Mouse (Mus musculus) cerebellum, adult 9-10 months (tissue): ENCODE measurements around the gene Chn1.
A peak's percentile ranks its signal among the peaks of the same experiment; 100 is the strongest.

Experiments
- DNase-seq: peaks from one replicate; pipeline ENCODE4 v3.0.0; 2022

Chn1 gene

DNA sequence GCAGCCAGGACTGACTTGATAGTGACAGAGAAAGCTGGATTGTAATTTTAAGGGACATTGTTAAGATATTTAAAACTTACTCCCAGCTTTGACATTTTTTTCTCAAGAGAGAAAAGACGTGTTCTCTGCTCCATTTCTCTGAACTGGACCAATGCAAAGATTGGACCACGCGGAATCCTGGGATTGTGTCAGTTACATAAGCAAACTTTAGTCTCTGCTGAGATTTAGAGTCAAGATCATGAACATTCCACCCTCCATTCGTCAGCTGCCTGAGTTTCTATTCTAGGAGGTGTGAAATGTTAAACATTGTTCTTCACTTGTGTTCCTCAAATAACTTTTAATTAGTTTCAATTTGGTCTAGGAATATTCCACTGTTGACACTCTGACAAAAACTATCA, 188.0 kb downstream of the Chn1 start:
- no peak for DNase-seq

DNA sequence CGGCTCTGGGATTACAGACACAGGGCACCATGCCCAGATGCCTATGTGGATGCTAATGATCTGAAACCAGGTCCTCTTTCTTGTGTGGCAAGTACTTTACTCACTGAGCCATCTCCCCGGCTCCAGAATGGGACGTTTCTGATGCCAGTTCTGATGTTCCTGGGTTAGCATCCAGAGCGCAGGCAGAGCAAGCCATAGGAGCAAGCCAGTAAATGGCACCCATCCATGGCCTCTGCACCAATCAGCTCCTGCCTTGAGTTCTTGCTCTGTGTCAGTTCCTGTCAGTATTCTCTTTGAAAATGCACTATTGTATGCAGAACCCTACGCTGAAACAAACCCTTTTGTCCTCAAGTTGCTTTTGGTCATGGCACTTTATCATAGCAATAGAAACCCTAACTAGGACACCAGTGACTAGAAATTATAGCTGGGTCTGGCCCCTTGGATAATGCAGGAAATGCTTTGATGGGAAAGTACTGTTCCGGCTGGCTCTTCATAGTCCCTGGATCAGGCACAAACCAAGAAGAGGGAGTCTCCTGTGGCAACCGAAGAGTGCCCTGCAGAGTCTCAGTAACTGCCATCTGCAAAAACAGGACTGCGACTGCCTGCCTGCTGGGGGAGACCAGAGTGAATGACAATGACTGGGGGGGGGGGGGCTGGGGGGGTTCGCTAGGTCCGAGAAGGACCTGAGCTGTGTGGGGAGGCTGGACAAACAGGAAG, 188.6 kb downstream of the Chn1 start:
- DNase-seq = peak; percentile 19

DNA sequence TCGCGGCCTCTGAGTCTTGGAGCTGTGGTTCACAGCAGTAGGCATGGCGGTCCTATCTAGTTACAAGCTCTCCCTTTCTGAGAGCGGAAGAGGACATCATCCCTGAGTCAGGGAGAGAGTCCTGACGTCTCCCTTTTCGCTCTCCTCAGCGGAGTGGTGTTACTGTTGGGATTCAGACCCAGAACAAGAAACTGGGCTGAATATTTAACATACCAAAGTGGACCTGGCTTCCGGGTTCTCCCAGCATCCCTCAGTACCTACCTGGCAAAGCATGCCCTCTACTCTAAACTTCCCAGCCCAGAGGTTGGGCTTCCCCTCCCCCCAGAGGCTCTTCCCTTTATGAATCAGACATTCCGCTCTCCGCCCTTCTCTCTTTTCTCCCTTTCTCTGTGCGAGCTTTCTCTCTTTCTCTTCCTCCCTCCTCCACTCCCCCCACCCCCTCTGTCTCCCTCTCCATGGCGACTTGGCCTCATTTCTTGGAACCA, 189.8 kb downstream of the Chn1 start:
- peak; percentile 22 for DNase-seq

DNA sequence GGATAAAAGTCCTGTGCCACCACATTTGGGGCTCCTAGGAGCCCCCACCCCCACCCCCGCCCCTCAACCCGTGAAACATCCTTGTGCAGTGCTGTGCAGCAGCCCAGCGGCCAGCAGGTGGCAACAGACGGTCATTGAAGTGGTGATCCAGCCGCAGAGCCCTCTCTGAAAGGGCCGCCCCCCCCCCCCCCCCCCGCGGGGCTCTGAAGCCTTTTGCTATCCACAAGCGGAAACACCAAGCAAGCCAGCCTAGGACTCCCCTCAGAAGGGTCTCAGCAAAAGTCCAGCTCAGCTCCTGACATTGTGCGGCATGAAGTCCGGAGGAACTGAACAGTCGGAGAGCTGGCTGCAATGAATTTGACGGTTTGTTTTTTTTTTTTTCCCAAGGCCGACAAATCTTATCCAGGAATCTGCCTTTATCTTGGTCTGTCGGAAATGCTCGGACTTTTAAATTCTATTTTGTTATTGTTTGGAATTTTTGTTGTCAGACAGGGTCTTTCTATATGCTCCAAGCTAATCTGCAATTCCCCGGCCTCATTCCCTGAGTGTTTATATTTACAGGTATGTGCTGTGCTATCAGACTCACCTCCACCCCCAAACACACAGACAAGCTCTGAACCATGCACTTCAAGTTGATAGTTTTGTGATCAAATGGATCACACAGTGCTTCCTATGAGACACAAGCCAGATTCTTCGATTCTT, 190.3 kb downstream of the Chn1 start:
- peak; percentile 49 for DNase-seq

DNA sequence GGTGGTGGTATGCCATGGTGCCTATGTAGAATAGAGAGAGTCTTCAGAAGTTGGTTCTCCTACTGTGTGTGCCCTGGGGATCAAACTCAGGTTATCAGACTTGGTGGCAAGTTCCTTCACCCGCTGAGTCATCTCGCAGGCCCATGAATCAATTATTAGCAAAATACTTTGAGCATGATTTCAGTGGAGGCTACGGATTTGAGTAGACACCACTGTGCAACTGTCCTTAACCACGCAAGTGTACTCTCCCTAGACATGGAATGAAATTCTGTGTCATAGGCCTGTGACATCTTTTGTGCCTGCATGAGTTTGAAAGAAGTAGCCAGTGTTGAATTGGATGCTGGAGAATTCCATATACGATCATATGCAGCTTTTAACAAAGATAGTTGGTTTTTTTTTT, 194.4 kb downstream of the Chn1 start:
- DNase-seq = no peak

GRCm38 (mm10) chr2:73580166-73580565, 195.0 kb downstream of the Chn1 start, which contains the start of gene Chrna1:
Gene Chrna1 (minus strand): TSS chr2:73580338.
- no peak for DNase-seq

DNA sequence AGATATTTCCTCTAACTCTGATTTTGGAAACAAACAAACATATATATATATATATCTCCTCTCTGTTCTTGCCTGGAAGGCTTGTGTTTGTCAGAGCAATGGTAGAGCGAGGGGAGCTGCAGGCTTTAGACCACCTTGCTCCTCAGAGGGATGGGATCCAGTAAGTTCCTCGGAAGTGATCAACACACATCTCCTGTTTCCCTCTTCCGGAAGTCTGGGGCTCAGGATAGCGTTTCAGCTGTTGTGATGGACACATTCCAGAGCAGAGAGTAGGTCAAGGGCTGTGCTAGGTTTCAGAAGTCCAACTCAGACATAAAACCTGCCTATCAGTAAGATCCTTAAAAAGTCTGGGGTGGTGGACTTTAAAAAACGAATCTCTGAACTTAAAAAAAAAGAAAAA, 196.0 kb downstream of the Chn1 start:
- DNase-seq = no peak

DNA sequence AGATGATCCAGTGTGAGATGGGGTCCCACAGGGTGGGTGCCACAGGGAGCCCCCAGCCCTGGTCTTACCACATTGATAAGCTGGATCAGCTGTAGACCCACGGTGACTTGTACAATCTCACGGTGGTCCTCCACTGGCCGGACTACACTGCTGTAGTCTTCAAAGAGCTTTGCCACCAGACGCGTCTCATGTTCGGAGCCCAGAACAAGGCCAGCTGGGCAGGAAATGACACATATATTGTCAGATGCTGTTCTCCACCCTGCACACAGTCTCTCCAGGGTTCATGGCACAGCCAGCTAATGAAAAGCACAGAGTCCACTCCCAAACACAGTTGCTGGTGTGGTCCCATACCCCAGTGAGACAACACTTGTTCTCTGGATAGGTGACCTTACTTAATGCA, 200.7 kb downstream of the Chn1 start:
- no peak for DNase-seq

DNA sequence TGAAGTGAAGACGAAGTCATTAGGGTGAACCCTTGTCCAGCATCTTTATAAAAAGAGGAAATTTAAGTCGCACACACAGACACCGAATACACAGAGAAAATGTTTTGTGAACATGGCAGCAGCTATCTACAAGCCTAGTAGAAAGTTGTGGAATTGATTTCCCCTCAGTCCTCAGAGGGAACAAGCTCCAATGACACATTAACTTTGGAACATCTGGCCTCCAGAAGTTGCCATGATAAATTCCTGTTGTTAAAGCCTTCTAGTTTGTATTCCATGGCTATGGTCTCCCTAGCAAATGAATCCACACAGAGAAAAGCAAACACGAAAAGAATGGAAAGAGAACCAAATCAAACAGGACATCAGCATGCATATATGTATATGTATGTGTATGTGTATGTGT, 201.6 kb downstream of the Chn1 start:
- DNase-seq = no peak

- DNase-seq = peak; percentile 73
Measured at GRCm38 (mm10) chr2:73572539-73573372, 202.4 kb downstream of the Chn1 start.

GRCm38 (mm10) chr2:73571901-73572300, 203.2 kb downstream of the Chn1 start:
- DNase-seq = no peak

- DNase-seq = no peak
Measured at GRCm38 (mm10) chr2:73571304-73571703, 203.8 kb downstream of the Chn1 start.

DNA sequence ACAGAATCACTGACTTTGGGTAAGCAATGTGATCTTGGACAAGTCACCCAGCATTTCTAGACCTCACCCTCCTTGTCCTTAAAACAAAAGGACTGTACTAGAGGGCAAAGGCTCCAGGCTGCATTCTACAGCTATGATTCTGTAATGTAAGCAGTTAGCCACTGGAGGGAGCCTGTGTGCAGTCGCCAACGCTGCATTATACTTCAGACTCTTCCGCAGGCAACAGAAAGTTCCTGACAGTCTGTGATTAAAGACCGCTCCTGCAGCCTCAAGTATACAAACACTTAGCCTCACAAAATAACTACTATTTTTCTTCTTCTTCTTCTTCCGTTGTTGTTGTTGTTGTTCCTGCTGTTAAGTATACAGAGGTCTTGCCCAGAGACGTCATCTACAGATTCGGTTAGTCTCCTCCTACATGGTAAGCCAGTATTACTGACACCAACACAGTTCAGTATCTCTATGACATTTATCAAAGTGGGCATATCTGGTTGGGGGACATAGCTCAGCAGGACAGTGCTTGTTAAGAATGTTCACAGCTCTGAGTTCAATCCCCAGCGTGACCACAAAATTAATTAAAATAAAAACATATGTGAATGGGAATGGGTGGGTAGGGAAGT, 208.0 kb downstream of the Chn1 start:
- peak; percentile 43 for DNase-seq

DNA sequence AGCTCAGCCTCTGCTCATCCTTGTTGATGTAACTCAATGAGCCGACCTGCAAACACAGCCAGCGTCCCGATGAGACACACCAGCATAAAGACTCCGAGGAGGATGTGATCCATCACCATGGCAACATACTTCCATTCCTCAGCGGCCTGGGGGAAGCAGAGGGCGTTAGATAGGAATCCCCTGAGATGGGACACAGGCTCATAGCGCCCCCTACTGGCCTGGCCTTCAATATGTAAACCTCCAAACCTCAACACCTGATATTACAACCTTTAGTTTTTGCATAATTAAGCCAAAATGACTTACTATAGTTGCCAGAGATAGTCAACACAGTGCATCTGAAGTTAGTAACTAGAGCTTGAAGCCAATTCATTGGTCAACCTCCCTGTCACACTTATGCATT, 209.0 kb downstream of the Chn1 start:
- no peak for DNase-seq

- no peak for DNase-seq
Measured at GRCm38 (mm10) chr2:73563690-73564089, 211.5 kb downstream of the Chn1 start.

GRCm38 (mm10) chr2:73562656-73563055, 212.5 kb downstream of the Chn1 start:
- DNase-seq = no peak

- no peak for DNase-seq
Measured at GRCm38 (mm10) chr2:73561665-73562063, 213.5 kb downstream of the Chn1 start.

- DNase-seq = no peak
Measured at GRCm38 (mm10) chr2:73560899-73561664, 214.1 kb downstream of the Chn1 start.
